Mouse (Mus musculus) brain, embryonic 18.5 days (tissue): ENCODE measurements around the gene Krtap16-1.

ENCODE experiments used
- DNase-seq: peaks from one replicate; pipeline ENCODE4 v3.0.0-alpha.2; 2012; ENCODE audit warnings: low read depth, low spot score

Gene Krtap16-1

GRCm38 (mm10) chr11:99986180-99986647 lies at the start of gene Krtap16-1:
TSS of gene Krtap16-1 (minus strand) at chr11:99986597.
- no peak for DNase-seq

DNA sequence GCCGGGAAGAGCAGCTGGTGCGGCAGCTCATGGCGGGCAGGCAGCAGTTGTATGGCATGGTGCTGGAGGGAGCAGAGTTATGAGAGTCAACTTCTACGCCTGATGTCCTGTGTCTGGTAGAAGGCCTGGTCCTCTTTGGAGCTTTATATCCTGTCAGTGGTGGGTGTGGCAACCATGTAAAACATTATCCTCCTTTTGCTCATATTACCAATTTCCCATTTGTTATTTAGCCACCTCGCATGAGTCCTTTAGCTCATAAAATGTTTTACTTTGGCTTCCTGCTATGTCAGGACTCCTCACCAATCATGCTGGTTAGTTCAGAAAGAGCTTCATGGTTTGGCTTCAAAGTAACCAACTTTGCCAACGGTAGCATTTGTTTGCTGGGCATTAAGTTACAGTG lies 43.4 kb upstream of the Krtap16-1 start, which contains the start of gene Krt33b:
Krt33b (minus strand) TSS at position 101 of the 400 bp plus-strand sequence.
- no peak for DNase-seq

GRCm38 (mm10) chr11:100021438-100021837 lies 35.0 kb upstream of the Krtap16-1 start:
- no peak for DNase-seq

DNA sequence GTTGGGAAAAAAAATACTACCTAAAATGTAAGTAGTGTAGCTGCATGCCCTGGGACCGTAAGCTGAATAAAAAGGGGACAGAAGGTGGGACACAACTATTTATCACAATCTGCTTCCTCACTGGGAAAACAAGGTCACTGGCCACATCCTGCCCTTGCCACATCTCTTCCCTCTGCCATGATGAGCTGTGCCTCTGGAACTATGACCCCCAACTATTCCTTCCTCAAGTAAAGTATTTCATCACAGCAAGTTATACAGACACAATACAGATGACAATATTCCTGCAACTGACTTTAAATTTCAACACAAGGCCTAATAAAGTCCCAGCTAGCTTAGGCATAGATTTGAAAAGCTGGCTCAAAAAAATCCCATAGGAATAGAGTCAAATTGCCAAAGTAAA lies 33.1 kb upstream of the Krtap16-1 start:
- DNase-seq, result no peak

DNA sequence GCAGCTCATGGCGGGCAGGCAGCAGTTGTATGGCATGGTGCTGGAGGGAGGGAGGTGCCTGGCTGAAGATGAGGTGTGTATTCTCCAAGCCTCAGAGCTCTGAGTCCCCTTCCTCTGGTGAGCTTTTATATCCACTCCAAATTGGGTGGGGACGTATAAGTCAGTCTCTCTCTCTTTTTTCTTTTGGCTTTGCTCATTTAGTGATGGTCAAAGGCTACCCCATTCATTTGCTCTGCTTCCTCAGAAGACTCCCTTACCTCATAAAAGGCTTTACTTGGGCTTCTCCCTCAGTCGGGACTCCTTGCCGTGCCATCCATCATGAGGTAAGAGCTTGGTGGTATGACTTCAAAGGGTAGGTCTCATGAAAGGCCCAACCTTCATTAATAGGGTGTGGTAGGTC lies 29.7 kb upstream of the Krtap16-1 start, which contains the start of gene Krt33a:
Krt33a (minus strand) TSS at position 101 of the 400 bp plus-strand sequence.
- no peak for DNase-seq

- no peak for DNase-seq
Measured at GRCm38 (mm10) chr11:100013691-100014171, 27.3 kb upstream of the Krtap16-1 start.

- no peak for DNase-seq
Measured at GRCm38 (mm10) chr11:100010682-100011081, 24.3 kb upstream of the Krtap16-1 start.

DNA sequence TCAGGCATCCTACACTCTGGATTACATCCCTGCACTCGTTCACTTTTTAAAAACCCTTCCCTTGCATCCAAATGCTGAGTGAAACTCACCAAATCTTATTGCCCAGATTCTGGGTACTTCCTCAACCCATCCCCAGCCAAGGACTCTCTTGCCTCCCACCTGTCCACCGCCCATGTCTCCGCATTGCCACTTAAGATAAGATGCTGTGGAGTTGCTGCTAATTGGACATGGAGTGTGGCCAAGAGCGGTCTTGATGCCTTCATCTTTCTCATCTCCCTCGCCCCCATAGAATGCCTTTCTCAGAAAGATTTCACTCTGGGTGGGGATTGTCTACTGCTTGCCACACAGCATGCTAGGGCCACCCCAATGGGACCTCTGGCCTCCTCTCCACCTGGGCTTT lies 21.9 kb upstream of the Krtap16-1 start:
- no peak for DNase-seq

GRCm38 (mm10) chr11:100006624-100007023 lies 20.2 kb upstream of the Krtap16-1 start:
- DNase-seq, result no peak

DNA sequence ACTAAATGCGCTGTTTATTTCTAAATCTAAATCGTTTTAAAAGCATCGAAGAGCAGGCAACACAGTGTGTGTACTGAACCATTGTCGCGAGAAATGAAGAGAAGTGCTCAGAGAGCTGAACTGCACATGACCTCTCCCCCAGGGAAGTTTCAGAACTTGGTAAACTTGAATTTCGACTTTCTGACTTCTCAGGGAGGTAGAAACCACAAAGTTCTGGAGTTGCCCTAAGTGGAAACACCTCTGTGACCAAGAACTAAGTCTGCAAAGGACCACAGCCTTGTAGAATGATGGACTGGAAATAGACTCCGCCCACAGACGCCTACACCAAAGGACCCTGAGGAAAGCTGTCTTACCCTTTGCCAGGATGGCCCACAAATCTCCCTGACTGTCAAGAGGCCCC lies 19.5 kb upstream of the Krtap16-1 start:
- DNase-seq, result no peak

- no peak for DNase-seq
Measured at GRCm38 (mm10) chr11:100004846-100005245, 18.4 kb upstream of the Krtap16-1 start.

DNA sequence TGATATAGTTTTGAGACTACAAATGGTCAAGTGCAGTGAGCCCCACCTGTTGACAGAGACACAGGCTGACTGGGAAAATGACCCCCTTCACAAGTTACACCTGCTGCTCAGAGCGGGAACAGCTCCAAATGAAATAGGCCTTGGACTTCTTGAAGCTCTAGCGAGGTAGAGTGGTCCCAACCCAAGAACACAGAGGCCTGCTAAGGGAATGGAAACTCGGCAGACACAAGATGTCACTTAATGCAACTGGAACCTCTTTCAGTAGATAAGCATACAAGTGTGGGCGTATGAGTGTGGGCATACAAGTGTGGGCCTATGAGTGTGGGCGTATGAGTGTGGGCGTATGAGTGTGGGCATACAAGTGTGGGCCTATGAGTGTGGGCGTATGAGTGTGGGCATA lies 12.7 kb upstream of the Krtap16-1 start:
- DNase-seq, result no peak

DNA sequence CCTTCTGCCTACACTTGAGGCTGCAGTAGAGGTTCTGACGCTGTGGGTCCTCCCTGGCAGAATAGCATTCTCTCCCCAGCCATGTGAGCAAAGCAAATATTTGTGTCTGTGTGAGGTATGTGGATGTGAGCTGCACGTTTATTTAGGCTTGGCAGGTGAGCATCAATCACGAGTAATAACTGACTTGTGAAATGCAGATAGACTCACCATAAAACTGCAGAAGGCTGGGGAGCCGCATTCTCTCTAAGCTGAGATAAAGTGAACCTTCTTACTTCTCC lies 7.9 kb upstream of the Krtap16-1 start:
- no peak for DNase-seq

GRCm38 (mm10) chr11:99993620-99994383 lies 7.4 kb upstream of the Krtap16-1 start, which contains the start of gene Krtap17-1:
TSS of gene Krtap17-1 (minus strand) at chr11:99993994.
- no peak for DNase-seq

- no peak for DNase-seq
Measured at GRCm38 (mm10) chr11:99990571-99990970, 4.2 kb upstream of the Krtap16-1 start.

GRCm38 (mm10) chr11:99989881-99990405 lies 3.5 kb upstream of the Krtap16-1 start:
- DNase-seq, result no peak

DNA sequence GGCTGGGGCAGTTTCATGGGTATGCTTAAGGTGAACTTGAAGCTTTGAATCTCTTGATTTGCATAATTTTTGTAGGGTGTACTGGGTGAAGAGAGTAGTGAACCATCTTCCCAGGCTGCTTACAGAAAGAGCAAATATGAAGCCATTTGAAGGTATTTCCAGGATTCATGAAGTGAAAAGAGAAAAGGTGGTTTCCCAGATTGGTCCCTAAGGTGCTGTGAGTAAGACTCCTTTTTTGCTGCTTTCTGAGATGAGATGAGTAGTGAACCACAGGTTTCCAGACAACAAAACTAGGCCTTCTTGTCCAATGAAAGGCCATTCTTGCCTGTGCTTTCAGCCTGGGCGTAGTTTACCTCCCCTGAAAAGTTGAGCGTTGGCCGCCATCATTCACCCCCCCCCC lies 2.1 kb upstream of the Krtap16-1 start:
- DNase-seq, result no peak

- DNase-seq, result no peak
Measured at GRCm38 (mm10) chr11:99985291-99986092, 905 bp downstream of the Krtap16-1 start.

- DNase-seq, result no peak
Measured at GRCm38 (mm10) chr11:99983442-99983841, 3.0 kb downstream of the Krtap16-1 start.

GRCm38 (mm10) chr11:99982731-99983130 lies 3.7 kb downstream of the Krtap16-1 start:
- no peak for DNase-seq

DNA sequence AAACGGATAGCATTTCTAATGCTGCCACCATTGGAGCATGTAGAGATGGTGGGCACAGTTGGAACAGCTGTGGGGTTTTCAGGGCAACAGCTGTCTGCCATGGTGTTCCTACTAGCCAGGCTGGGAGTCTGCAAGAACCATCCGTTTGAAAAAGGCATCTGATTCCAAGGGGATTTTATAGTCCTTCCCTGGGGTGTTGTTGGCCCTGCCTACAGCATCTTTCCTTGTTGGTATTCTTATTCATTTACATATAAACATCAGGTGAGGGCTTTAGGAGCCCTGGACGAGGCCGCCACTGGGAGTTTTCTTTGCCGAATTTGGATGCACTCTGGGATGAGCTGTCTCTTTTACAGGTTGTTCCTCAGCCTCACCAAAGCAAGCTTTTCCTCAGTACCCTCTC lies 7.4 kb downstream of the Krtap16-1 start, which contains the start of gene Krtap29-1:
Krtap29-1 (minus strand) TSS at position 101 of the 400 bp plus-strand sequence.
- DNase-seq, result no peak

- DNase-seq, result no peak
Measured at GRCm38 (mm10) chr11:99965961-99966360, 20.4 kb downstream of the Krtap16-1 start.
